Mouse (Mus musculus) gastrocnemius, postnatal 4 days (tissue): ENCODE measurements around the gene Gm20388. TPM values are rescaled to one million over a fixed set of nuclear protein-coding genes. Genes with fewer than 3 reads are reported as not detected.
A peak's percentile ranks its signal among the peaks of the same experiment; 100 is the strongest.

Source experiments
- DNase-seq, 2 experiments: peaks; one replicate each; pipeline ENCODE4 v3.0.0; 2021 to 2022; ENCODE audit warnings: low spot score in 2 of 2, mixed read lengths in 2 of 2
- total RNA-seq, 2 experiments: library from RNA; stranded (reverse); gene quantifications; 2 replicates each; pipeline ENCODE4 v1.2.3; 2021

Gene Gm20388
- total RNA-seq, 2 experiments from 2014 or later = 12.8 to 22.8 TPM

GRCm38 (mm10) chr8:120376847-120377802 lies 466.5 kb downstream of the Gm20388 start:
- DNase-seq = no peak

GRCm38 (mm10) chr8:120377803-120378189 lies 467.2 kb downstream of the Gm20388 start:
- no peak for DNase-seq

- DNase-seq = peak in 1 of 2 experiments; percentile 65
Measured at GRCm38 (mm10) chr8:120378306-120378705, 467.7 kb downstream of the Gm20388 start.

- no peak for DNase-seq
Measured at GRCm38 (mm10) chr8:120379015-120379414, 468.4 kb downstream of the Gm20388 start.

GRCm38 (mm10) chr8:120381865-120382264 lies 471.2 kb downstream of the Gm20388 start:
- DNase-seq = no peak

- DNase-seq = peak; percentile 77 to 82
Measured at GRCm38 (mm10) chr8:120382436-120383203, 472.0 kb downstream of the Gm20388 start.

GRCm38 (mm10) chr8:120383204-120383560 lies 472.5 kb downstream of the Gm20388 start:
- no peak for DNase-seq

GRCm38 (mm10) chr8:120383713-120384112 lies 473.1 kb downstream of the Gm20388 start:
- no peak for DNase-seq

GRCm38 (mm10) chr8:120384745-120385144 lies 474.1 kb downstream of the Gm20388 start:
- DNase-seq = no peak

- no peak for DNase-seq
Measured at GRCm38 (mm10) chr8:120388246-120388645, 477.6 kb downstream of the Gm20388 start.

- no peak for DNase-seq
Measured at GRCm38 (mm10) chr8:120390598-120390997, 480.0 kb downstream of the Gm20388 start.

GRCm38 (mm10) chr8:120391856-120392255 lies 481.2 kb downstream of the Gm20388 start:
- no peak for DNase-seq

GRCm38 (mm10) chr8:120393085-120393484 lies 482.4 kb downstream of the Gm20388 start:
- DNase-seq = no peak

- DNase-seq = peak in 1 of 2 experiments; percentile 58
Measured at GRCm38 (mm10) chr8:120393871-120394275, 483.2 kb downstream of the Gm20388 start.

GRCm38 (mm10) chr8:120395892-120396291 lies 485.3 kb downstream of the Gm20388 start:
- no peak for DNase-seq

- no peak for DNase-seq
Measured at GRCm38 (mm10) chr8:120396756-120397155, 486.1 kb downstream of the Gm20388 start.

- DNase-seq = no peak
Measured at GRCm38 (mm10) chr8:120397444-120398411, 487.1 kb downstream of the Gm20388 start.

GRCm38 (mm10) chr8:120399212-120399934 lies 488.7 kb downstream of the Gm20388 start:
- no peak for DNase-seq

GRCm38 (mm10) chr8:120401216-120401615 lies 490.6 kb downstream of the Gm20388 start:
- no peak for DNase-seq

GRCm38 (mm10) chr8:120401712-120402111 lies 491.1 kb downstream of the Gm20388 start:
- no peak for DNase-seq
